Mouse (Mus musculus) embryo, embryonic 10.5 days (tissue): ENCODE measurements around the gene Trpc3.
"Not testable (repeated sequence)": the region's sequence is repeated elsewhere in the genome, so short reads cannot be mapped to it uniquely, and the experiment has no call there.

ENCODE experiments used
- DNase-seq: peaks from one replicate; pipeline ENCODE4 v3.0.0-alpha.2; 2015; ENCODE audit warnings: low spot score

Gene Trpc3

DNA sequence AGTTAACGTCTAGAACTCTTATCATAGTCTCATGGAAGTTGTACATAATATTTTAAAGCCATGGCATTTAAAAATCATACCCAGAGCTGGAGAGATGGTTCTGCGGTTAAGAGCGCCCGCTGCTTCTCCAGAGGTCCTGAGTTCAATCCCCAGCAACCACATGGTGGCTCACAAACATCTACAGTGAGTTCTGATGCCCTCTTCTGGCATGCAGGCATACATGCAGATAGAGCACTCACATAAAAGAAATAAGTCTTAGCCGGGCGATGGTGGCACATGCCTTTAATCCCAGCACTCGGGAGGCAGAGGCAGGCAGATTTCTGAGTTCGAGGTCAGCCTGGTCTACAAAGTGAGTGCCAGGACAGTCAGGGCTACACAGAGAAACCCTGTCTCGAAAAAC lies 90.2 kb downstream of the Trpc3 start:
- DNase-seq, result not testable (repeated sequence)

DNA sequence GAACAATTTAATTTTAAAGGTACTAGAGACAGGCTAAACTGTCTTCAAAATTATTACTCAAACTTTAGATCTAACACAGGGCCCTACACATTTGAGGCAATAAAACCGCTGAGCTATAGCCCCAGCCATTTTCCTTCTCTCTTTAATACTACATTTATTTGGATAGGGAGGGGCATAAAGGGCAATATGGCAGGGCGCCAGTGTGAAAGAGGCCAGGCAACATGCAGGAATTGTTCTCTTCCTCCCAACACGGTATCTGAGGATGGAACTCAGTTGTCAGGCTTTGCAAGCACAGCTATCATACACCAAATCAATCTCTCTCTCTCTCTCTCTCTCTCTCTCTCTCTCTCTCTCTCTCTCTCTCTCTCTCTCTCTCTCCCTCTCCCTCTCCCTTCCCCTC lies 91.2 kb downstream of the Trpc3 start:
- no peak for DNase-seq

GRCm38 (mm10) chr3:36571827-36572378 lies 118.1 kb downstream of the Trpc3 start, which contains the start of gene Ccna2:
Ccna2 (minus strand) TSS chr3:36572150.
- DNase-seq, result peak; percentile 97

DNA sequence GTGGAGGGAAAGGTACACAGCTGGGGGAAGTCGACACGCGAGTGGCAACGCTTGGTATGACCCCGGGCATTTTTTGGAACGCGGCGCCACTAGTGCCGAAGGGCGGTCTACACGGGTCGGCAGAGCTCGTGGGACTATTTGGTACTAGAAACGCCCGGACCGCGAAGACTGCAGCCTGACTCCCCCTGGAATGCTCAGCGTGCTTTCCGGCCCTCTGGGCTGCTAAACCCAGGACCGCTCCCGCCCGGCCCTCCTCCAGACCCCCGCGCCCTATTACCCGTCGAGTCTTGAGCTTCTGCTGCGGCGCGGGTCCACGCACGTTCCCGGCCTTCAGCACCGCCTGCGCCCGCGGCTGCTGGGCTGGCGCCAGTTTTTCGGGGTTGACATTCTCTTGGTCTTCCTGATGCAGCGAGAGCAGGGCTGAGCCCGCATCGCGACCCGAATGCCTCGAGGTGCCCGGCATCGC lies 118.6 kb downstream of the Trpc3 start:
- peak; percentile 48 for DNase-seq
